Mouse (Mus musculus) embryo, embryonic 9.5 days (tissue): Measurements from ENCODE around the gene Exosc6.
"Not testable (repeated sequence)": the region's sequence is repeated elsewhere in the genome, so short reads cannot be mapped to it uniquely, and the experiment has no call there.

Experiments used
- DNase-seq: peaks from one replicate; pipeline ENCODE4 v3.0.0-alpha.2; 2017; ENCODE audit errors: extremely low spot score

The Exosc6 gene

GRCm38 (mm10) chr8:111056158-111056663, at the start of gene Exosc6:
Exosc6 (plus strand) TSS chr8:111056339.
- DNase-seq, result peak; percentile 89

GRCm38 (mm10) chr8:111010230-111010991, 45.7 kb upstream of the Exosc6 start:
- not testable (repeated sequence) for DNase-seq

GRCm38 (mm10) chr8:111026609-111027008, 29.5 kb upstream of the Exosc6 start:
- not testable (repeated sequence) for DNase-seq

- peak; percentile 84 for DNase-seq
Measured at GRCm38 (mm10) chr8:111027391-111027937, 28.7 kb upstream of the Exosc6 start.

- DNase-seq, result no peak
Measured at GRCm38 (mm10) chr8:111029589-111029988, 26.6 kb upstream of the Exosc6 start.

GRCm38 (mm10) chr8:111030045-111030444, 26.1 kb upstream of the Exosc6 start:
- no peak for DNase-seq

- no peak for DNase-seq
Measured at GRCm38 (mm10) chr8:111031572-111031971, 24.6 kb upstream of the Exosc6 start, which contains the start of gene Ddx19b. Ddx19b (minus strand) TSS chr8:111031751.

- no peak for DNase-seq
Measured at GRCm38 (mm10) chr8:111032916-111033315, 23.2 kb upstream of the Exosc6 start, which contains the start of gene Aars. Aars (plus strand) TSS chr8:111033144.

GRCm38 (mm10) chr8:111033482-111034215, 22.5 kb upstream of the Exosc6 start:
- DNase-seq, result peak; percentile 97

GRCm38 (mm10) chr8:111034276-111034675, 21.9 kb upstream of the Exosc6 start:
- no peak for DNase-seq

GRCm38 (mm10) chr8:111036591-111036990, 19.5 kb upstream of the Exosc6 start:
- no peak for DNase-seq

GRCm38 (mm10) chr8:111042546-111042945, 13.6 kb upstream of the Exosc6 start:
- no peak for DNase-seq

- no peak for DNase-seq
Measured at GRCm38 (mm10) chr8:111044003-111044734, 12.0 kb upstream of the Exosc6 start.

GRCm38 (mm10) chr8:111048694-111049093, 7.4 kb upstream of the Exosc6 start:
- no peak for DNase-seq

GRCm38 (mm10) chr8:111049106-111049505, 7.0 kb upstream of the Exosc6 start:
- DNase-seq, result no peak

- DNase-seq, result no peak
Measured at GRCm38 (mm10) chr8:111053827-111054518, 2.2 kb upstream of the Exosc6 start.

GRCm38 (mm10) chr8:111055031-111055634, 1.0 kb upstream of the Exosc6 start:
- DNase-seq, result no peak

- no peak for DNase-seq
Measured at GRCm38 (mm10) chr8:111055661-111056060, 478 bp upstream of the Exosc6 start.

GRCm38 (mm10) chr8:111056691-111057293, 653 bp downstream of the Exosc6 start:
- DNase-seq, result no peak

- DNase-seq, result no peak
Measured at GRCm38 (mm10) chr8:111058946-111059572, 2.9 kb downstream of the Exosc6 start.
